Mouse (Mus musculus): Measurements from ENCODE around the gene Gpr26.

GRCm38 (mm10) chr7:132025591-132025990, 59.3 kb downstream of the Gpr26 start:
- TF ChIP-seq CTCF (IDR thresholded peaks at IDR 0.05): no peak
- no peak for TF ChIP-seq EP300 (IDR thresholded peaks at IDR 0.05)
